Mouse (Mus musculus) liver, adult 2 months (tissue): ENCODE measurements around the gene Olfr218. TPM values are rescaled to one million over a fixed set of nuclear protein-coding genes. Genes with fewer than 3 reads are reported as not detected.

Experiments used
- DNase-seq: peaks from one replicate; pipeline ENCODE4 v3.0.0-alpha.2; 2011; ENCODE audit warnings: low read depth, low spot score; ENCODE audit errors: extremely low read depth
- H3K27ac ChIP-seq: fragments of 200-500 bp; replicated peaks from 2 replicates; pipeline ENCODE4 v1.5.1; 2012; ENCODE audit warnings: low read depth, mild to moderate bottlenecking, control low read depth, inconsistent platforms, low read length; ENCODE audit not compliant: insufficient read depth
- H3K27me3 ChIP-seq: fragments of 200-500 bp; 2 replicates; pipeline ENCODE4 v1.6.1; 2012; ENCODE audit warnings: mild to moderate bottlenecking, moderate library complexity, low read length, inconsistent platforms; ENCODE audit not compliant: control insufficient read depth, insufficient read depth
- H3K36me3 ChIP-seq: fragments of 200-500 bp; 2 replicates; pipeline ENCODE4 v1.6.1; 2012; ENCODE audit warnings: low read length, inconsistent platforms; ENCODE audit not compliant: control insufficient read depth, insufficient read depth
- H3K4me1 ChIP-seq: fragments of 200-500 bp; 2 replicates; pipeline ENCODE4 v1.6.1; 2011; ENCODE audit warnings: low read length; ENCODE audit not compliant: control insufficient read depth, insufficient read depth
- H3K4me3 ChIP-seq: fragments of 200-500 bp; 2 replicates; pipeline ENCODE4 v1.5.1; 2011; ENCODE audit warnings: low read depth, mild to moderate bottlenecking, control low read depth, low read length, moderate library complexity; ENCODE audit not compliant: insufficient read depth
- H3K79me2 ChIP-seq: fragments of 200-500 bp; 2 replicates; pipeline ENCODE4 v1.6.1; 2012; ENCODE audit warnings: inconsistent platforms, mild to moderate bottlenecking, low read length, moderate library complexity; ENCODE audit not compliant: control insufficient read depth, insufficient read depth
- H3K9ac ChIP-seq: fragments of 200-500 bp; 2 replicates; pipeline ENCODE4 v1.6.1; 2012; ENCODE audit warnings: low read depth, mild to moderate bottlenecking, control low read depth, inconsistent platforms, low read length
- CTCF ChIP-seq: fragments of 200-500 bp; IDR thresholded peaks from 2 replicates; pipeline ENCODE4 v1.5.1; 2011; ENCODE audit warnings: low read depth, low read length, control low read depth
- POLR2A ChIP-seq: fragments of 200-500 bp; IDR thresholded peaks from 2 replicates; pipeline ENCODE4 v1.6.1; 2011; ENCODE audit warnings: low read length, control low read depth; ENCODE audit not compliant: insufficient read depth; ENCODE audit errors: extremely low read depth
- WGBS: fragments of 180-500 bp; shearing (Covaris S2); methylation state at CpG from one replicate; pipeline ENCODE4 v1.1.7; 2018; 5-methylcytosine and 5-hydroxymethylcytosine counted together
- polyA plus RNA-seq: library from polyadenylated mRNA; depleted of rRNA; stranded (reverse); fragments of >200 nt; gene quantifications from 2 replicates; pipeline ENCODE4 v1.2.3, GENCODE M21; 2012; rRNA removed
- total RNA-seq: library from RNA; depleted of rRNA; stranded (reverse); fragments of >200 nt; gene quantifications from 2 replicates; pipeline ENCODE4 v1.2.3, GENCODE M21; 2014; rRNA removed

Olfr218 gene
- total RNA-seq (not detected in 2 replicates), polyA plus RNA-seq (not detected in 2 replicates)

GRCm38 (mm10) chr1:173197508-173197907 lies at the start of gene Olfr218:
Gene Olfr218 (plus strand): TSS chr1:173197808.
- WGBS, result 86% methylated on average over 5 of the region's 5 CpGs
- Histone ChIP-seq H3K27ac (no peak within 1 kb of the TSS), H3K9ac (no peak within 1 kb of the TSS), H3K4me1 (no peaks in the 10 kb centered on the region), H3K36me3 (no peaks in the 10 kb centered on the region), H3K79me2 (no peaks in the 10 kb centered on the region), H3K27me3 (no peaks in the 10 kb centered on the region), H3K4me3 (no peak within 1 kb of the TSS)
- no peak for DNase-seq
- TF ChIP-seq CTCF (no peak), POLR2A (no peak)

GRCm38 (mm10) chr1:173174154-173174842 lies 23.3 kb upstream of the Olfr218 start:
- Histone ChIP-seq H3K27me3 (no peaks in the 10 kb centered on the region), H3K79me2 (no peaks in the 10 kb centered on the region), H3K36me3 (no peaks in the 10 kb centered on the region), H3K27ac (no peak overlapping the region), H3K4me1 (no peaks in the 10 kb centered on the region), H3K9ac (no peak overlapping the region), H3K4me3 (no peak overlapping the region)
- no peak for TF ChIP-seq POLR2A
- TF ChIP-seq CTCF, result no peak
- no peak for DNase-seq

DNA sequence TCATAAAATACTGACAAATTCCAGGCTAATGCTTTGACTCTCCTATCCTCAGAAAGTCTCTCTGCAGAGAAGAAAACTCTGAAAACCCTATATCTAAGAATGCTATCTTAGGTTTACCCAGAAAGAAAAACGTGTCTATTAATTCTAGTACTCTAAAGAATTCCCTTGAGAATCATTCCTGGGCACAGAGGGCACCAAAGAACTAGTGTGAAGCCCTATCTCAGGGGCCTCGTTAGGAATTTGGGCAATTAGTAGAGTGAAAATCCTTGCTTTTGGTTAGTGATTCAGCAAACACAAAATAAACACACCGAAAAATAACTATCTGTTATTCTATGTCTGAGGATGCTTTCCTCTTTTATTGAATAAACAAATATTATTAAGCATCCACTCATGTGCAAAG lies 7.1 kb upstream of the Olfr218 start, which contains the start of gene Olfr1406:
TSS of gene Olfr1406 (minus strand) at position 101 of the 400 bp plus-strand sequence.
- Histone ChIP-seq H3K4me3 (no peak within 1 kb of the TSS), H3K27ac (no peak within 1 kb of the TSS), H3K79me2 (no peaks in the 10 kb centered on the region), H3K27me3 (no peaks in the 10 kb centered on the region), H3K4me1 (no peaks in the 10 kb centered on the region), H3K9ac (no peak within 1 kb of the TSS), H3K36me3 (no peaks in the 10 kb centered on the region)
- WGBS, result 55% methylated on average over 3 of the region's 3 CpGs
- DNase-seq, result no peak
- no peak for TF ChIP-seq CTCF
- TF ChIP-seq POLR2A, result no peak

DNA sequence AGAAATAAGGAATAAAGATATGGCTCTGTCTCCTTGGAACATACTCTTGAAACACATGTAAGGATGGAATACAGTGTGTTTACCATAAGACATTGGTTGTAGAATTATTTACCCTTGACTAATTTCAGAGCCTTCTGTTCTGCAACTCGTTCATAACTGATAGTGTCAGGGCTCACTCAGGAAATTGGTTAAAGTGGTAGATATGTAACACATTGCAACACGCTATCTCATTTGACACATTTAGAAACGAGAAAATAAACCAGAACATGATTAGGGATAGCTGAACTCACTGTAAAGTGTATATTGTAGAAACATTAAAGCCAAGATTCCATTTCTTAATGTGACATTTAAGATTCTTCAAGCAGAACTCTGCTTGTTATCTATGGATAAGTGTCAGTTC lies 5.5 kb upstream of the Olfr218 start:
- 58% methylated on average over 3 of the region's 3 CpGs for WGBS

GRCm38 (mm10) chr1:173196359-173196758 lies 1.2 kb upstream of the Olfr218 start:
- no peak for TF ChIP-seq CTCF
- TF ChIP-seq POLR2A, result no peak

More for the DNA sequence above, 5.5 kb upstream of the Olfr218 start:
- no peak overlapping the region for H3K27ac ChIP-seq
- H3K4me1 ChIP-seq, result no peaks in the 10 kb centered on the region
- H3K9ac ChIP-seq, result no peak overlapping the region
- H3K36me3 ChIP-seq, result no peaks in the 10 kb centered on the region
- no peak overlapping the region for H3K4me3 ChIP-seq
- TF ChIP-seq CTCF (no peak), POLR2A (no peak)
- no peaks in the 10 kb centered on the region for H3K79me2 ChIP-seq
- DNase-seq, result no peak
- no peaks in the 10 kb centered on the region for H3K27me3 ChIP-seq

DNA sequence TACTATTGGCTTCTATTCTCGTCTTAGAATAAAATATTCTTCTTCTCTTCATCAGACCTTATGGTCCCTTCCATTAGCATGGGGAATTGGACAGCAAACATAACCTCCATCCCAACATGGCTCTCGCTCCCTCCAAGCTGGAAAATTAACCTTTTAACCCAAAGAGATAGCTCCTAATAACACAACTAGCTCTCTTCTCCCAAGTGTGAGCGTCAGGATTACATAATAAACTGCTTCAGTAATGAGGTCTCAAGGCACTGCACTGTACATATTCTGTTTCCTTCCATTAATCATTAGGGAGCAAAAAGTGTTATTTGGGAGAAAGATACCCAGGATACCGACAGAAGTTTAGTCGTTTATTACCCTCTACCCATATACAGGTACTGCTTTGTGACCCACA lies 14.5 kb downstream of the Olfr218 start, which contains the start of gene Olfr1404:
TSS of gene Olfr1404 (plus strand) at position 301 of the 400 bp plus-strand sequence.
- no peaks in the 10 kb centered on the region for H3K36me3 ChIP-seq
- H3K27me3 ChIP-seq, result no peaks in the 10 kb centered on the region
- H3K4me3 ChIP-seq, result no peak within 1 kb of the TSS
- H3K27ac ChIP-seq, result no peak within 1 kb of the TSS
- no peak for DNase-seq
- H3K4me1 ChIP-seq, result no peaks in the 10 kb centered on the region
- 73% methylated on average over 5 of the region's 5 CpGs for WGBS
- TF ChIP-seq CTCF (no peak), POLR2A (no peak)
- no peaks in the 10 kb centered on the region for H3K79me2 ChIP-seq
- no peak within 1 kb of the TSS for H3K9ac ChIP-seq

More at GRCm38 (mm10) chr1:173196359-173196758, 1.2 kb upstream of the Olfr218 start:
- Histone ChIP-seq H3K27ac (no peak overlapping the region), H3K4me1 (no peaks in the 10 kb centered on the region), H3K79me2 (no peaks in the 10 kb centered on the region), H3K36me3 (no peaks in the 10 kb centered on the region), H3K4me3 (no peak overlapping the region), H3K9ac (no peak overlapping the region), H3K27me3 (no peaks in the 10 kb centered on the region)
- DNase-seq, result no peak
- 79% methylated on average over 2 of the region's 2 CpGs for WGBS
